Mouse (Mus musculus): Measurements from ENCODE around the gene Ereg. TPM values are rescaled to one million over a fixed set of nuclear protein-coding genes. Genes with fewer than 3 reads are reported as not detected.

Ereg gene
- total and polyA plus RNA-seq, 3 experiments = not detected

GRCm38 (mm10) chr5:91118618-91119017 lies 44.2 kb downstream of the Ereg start:
- Histone ChIP-seq H3K27ac (ENCODE audit: insufficient read depth, low read depth) (no peak overlapping the region), H3K36me3 (replicated peaks in 1 of 2; ENCODE audit: control insufficient read depth in 1 of 2, insufficient read depth in 1 of 2, low read length in 1 of 2) (no peaks in the 10 kb centered on the region), H3K27me3 (replicated peaks) (no peaks in the 10 kb centered on the region), H3K9ac (ENCODE audit: insufficient read depth, low read depth) (no peak overlapping the region), H3K9me3 (replicated peaks; ENCODE audit: low read length) (no peaks in the 10 kb centered on the region), H3K4me3 (replicated peaks in 1 of 3; ENCODE audit: low read depth in 2 of 3, low read length in 2 of 3, poor library complexity in 1 of 3) (no peak overlapping the region), H3K4me2 (ENCODE audit: insufficient read depth, low read depth, poor library complexity, severe bottlenecking) (no peak overlapping the region), H3K79me2 (replicated peaks; ENCODE audit: control insufficient read depth, extremely low read depth, insufficient read depth, poor library complexity, severe bottlenecking) (no peaks in the 10 kb centered on the region), H3K4me1 (ENCODE audit: control insufficient read depth in 1 of 2, insufficient read depth in 2 of 2) (peaks cover 11 to 24% of the 10 kb centered on the region in 2 experiments)
- in situ Hi-C loops (cut with MboI; ENCODE audit: low pct_ligation_motif_present, low pct_unique_long_range_greater_than_20kb, low sequenced_read_pairs) (no loop called here), dilution Hi-C loops (cut with MboI; ENCODE audit: extremely low pct_ligation_motif_present, extremely low pct_unique_long_range_greater_than_20kb, low sequenced_read_pairs) (no loop called here)
- TF ChIP-seq IRF4 (IDR thresholded peaks at IDR 0.05; ENCODE audit: low read depth, low read length) = no peak
- TF ChIP-seq RCOR1 (conservative IDR thresholded peaks at IDR 0.05; ENCODE audit: low read depth, low read length) = no peak
- TF ChIP-seq CTCF (conservative IDR thresholded peaks at IDR 0.05 in 1 of 2, IDR thresholded peaks at IDR 0.05 in 1 of 2; ENCODE audit: low read depth in 2 of 2, low read length in 2 of 2) = no peak
- no peak for TF ChIP-seq JUND (conservative IDR thresholded peaks at IDR 0.05; ENCODE audit: low read depth, low read length)
- no peak for TF ChIP-seq GABPA (IDR thresholded peaks at IDR 0.05; ENCODE audit: insufficient replicate concordance, low read depth, low read length)
- TF ChIP-seq ZC3H11A (IDR thresholded peaks at IDR 0.05; ENCODE audit: low read depth, low read length) = no peak
- no peak for TF ChIP-seq MAX (IDR thresholded peaks at IDR 0.05; ENCODE audit: low read length)
- TF ChIP-seq USF2 (conservative IDR thresholded peaks at IDR 0.05; ENCODE audit: low read depth, low read length) = no peak
- no peak for DNase-seq (ENCODE audit: extremely low read depth)

GRCm38 (mm10) chr5:91123404-91123803 lies 49.0 kb downstream of the Ereg start:
- dilution Hi-C loops (cut with MboI; ENCODE audit: extremely low pct_ligation_motif_present, extremely low pct_unique_long_range_greater_than_20kb, low sequenced_read_pairs) = no loop called here

GRCm38 (mm10) chr5:91124140-91124539 lies 49.7 kb downstream of the Ereg start:
- Histone ChIP-seq H3K9me3 (replicated peaks; ENCODE audit: low read length) (no peaks in the 10 kb centered on the region), H3K4me3 (replicated peaks in 1 of 3; ENCODE audit: low read depth in 2 of 3, low read length in 2 of 3, poor library complexity in 1 of 3) (no peak overlapping the region), H3K4me1 (ENCODE audit: control insufficient read depth in 1 of 2, insufficient read depth in 2 of 2) (peaks cover 0 to 12% of the 10 kb centered on the region in 2 experiments; a peak in 2 of 4 replicates), H3K79me2 (replicated peaks; ENCODE audit: control insufficient read depth, extremely low read depth, insufficient read depth, poor library complexity, severe bottlenecking) (no peaks in the 10 kb centered on the region), H3K27me3 (replicated peaks) (no peaks in the 10 kb centered on the region), H3K36me3 (replicated peaks in 1 of 2; ENCODE audit: control insufficient read depth in 1 of 2, insufficient read depth in 1 of 2, low read length in 1 of 2) (no peaks in the 10 kb centered on the region), H3K27ac (ENCODE audit: insufficient read depth, low read depth) (no peak overlapping the region), H3K9ac (ENCODE audit: insufficient read depth, low read depth) (no peak overlapping the region), H3K4me2 (ENCODE audit: insufficient read depth, low read depth, poor library complexity, severe bottlenecking) (no peak overlapping the region)
- in situ Hi-C loops (cut with MboI; ENCODE audit: low pct_ligation_motif_present, low pct_unique_long_range_greater_than_20kb, low sequenced_read_pairs) = no loop called here
- dilution Hi-C loops (cut with MboI; ENCODE audit: extremely low pct_ligation_motif_present, extremely low pct_unique_long_range_greater_than_20kb, low sequenced_read_pairs) = no loop called here
- DNase-seq (ENCODE audit: extremely low read depth) = no peak
- no peak for TF ChIP-seq IRF4 (IDR thresholded peaks at IDR 0.05; ENCODE audit: low read depth, low read length)
- TF ChIP-seq RCOR1 (conservative IDR thresholded peaks at IDR 0.05; ENCODE audit: low read depth, low read length) = no peak
- no peak for TF ChIP-seq KAT2A (IDR thresholded peaks at IDR 0.05; ENCODE audit: insufficient replicate concordance, low read length)
- TF ChIP-seq MEF2A (IDR thresholded peaks at IDR 0.05; ENCODE audit: borderline replicate concordance, low read depth, low read length) = no peak
- TF ChIP-seq CHD2 (IDR thresholded peaks at IDR 0.05; ENCODE audit: low read length) = no peak
- no peak for TF ChIP-seq SIN3A (IDR thresholded peaks at IDR 0.05; ENCODE audit: low read length)
- no peak for TF ChIP-seq ETS1 (conservative IDR thresholded peaks at IDR 0.05; ENCODE audit: low read depth, low read length)
- no peak for TF ChIP-seq MAX (IDR thresholded peaks at IDR 0.05; ENCODE audit: low read length)
- no peak for TF ChIP-seq MXI1 (IDR thresholded peaks at IDR 0.05; ENCODE audit: low read depth, low read length)
- no peak for TF ChIP-seq NRF1 (IDR thresholded peaks at IDR 0.05; ENCODE audit: low read depth, low read length)
- TF ChIP-seq JUN (IDR thresholded peaks at IDR 0.05; ENCODE audit: insufficient read depth, low read depth, low read length) = no peak
- no peak for TF ChIP-seq POLR2A (IDR thresholded peaks at IDR 0.05; ENCODE audit: low read depth, low read length)
- TF ChIP-seq BHLHE40 (IDR thresholded peaks at IDR 0.05; ENCODE audit: low read depth, low read length) = no peak
- no peak for TF ChIP-seq GABPA (IDR thresholded peaks at IDR 0.05; ENCODE audit: insufficient replicate concordance, low read depth, low read length)
- TF ChIP-seq TCF12 (IDR thresholded peaks at IDR 0.05; ENCODE audit: low read depth, low read length) = no peak
- no peak for TF ChIP-seq NELFE (IDR thresholded peaks at IDR 0.05; ENCODE audit: low read depth, low read length)
- TF ChIP-seq E2F4 (IDR thresholded peaks at IDR 0.05; ENCODE audit: insufficient replicate concordance, low read depth, low read length) = no peak

More at GRCm38 (mm10) chr5:91123404-91123803, 49.0 kb downstream of the Ereg start:
- no peak for DNase-seq (ENCODE audit: extremely low read depth)
- Histone ChIP-seq H3K4me1 (ENCODE audit: control insufficient read depth in 1 of 2, insufficient read depth in 2 of 2) (peaks cover 0 to 12% of the 10 kb centered on the region in 2 experiments; a peak in 2 of 4 replicates), H3K4me3 (replicated peaks in 1 of 3; ENCODE audit: low read depth in 2 of 3, low read length in 2 of 3, poor library complexity in 1 of 3) (no peak overlapping the region), H3K27me3 (replicated peaks) (no peaks in the 10 kb centered on the region), H3K79me2 (replicated peaks; ENCODE audit: control insufficient read depth, extremely low read depth, insufficient read depth, poor library complexity, severe bottlenecking) (no peaks in the 10 kb centered on the region), H3K27ac (ENCODE audit: insufficient read depth, low read depth) (no peak overlapping the region), H3K9ac (ENCODE audit: insufficient read depth, low read depth) (no peak overlapping the region), H3K36me3 (replicated peaks in 1 of 2; ENCODE audit: control insufficient read depth in 1 of 2, insufficient read depth in 1 of 2, low read length in 1 of 2) (no peaks in the 10 kb centered on the region), H3K9me3 (replicated peaks; ENCODE audit: low read length) (no peaks in the 10 kb centered on the region), H3K4me2 (ENCODE audit: insufficient read depth, low read depth, poor library complexity, severe bottlenecking) (no peak overlapping the region)
- in situ Hi-C loops (cut with MboI; ENCODE audit: low pct_ligation_motif_present, low pct_unique_long_range_greater_than_20kb, low sequenced_read_pairs) = no loop called here
- no peak for TF ChIP-seq MAZ (IDR thresholded peaks at IDR 0.05; ENCODE audit: low read depth, low read length)
- no peak for TF ChIP-seq POLR2A (IDR thresholded peaks at IDR 0.05; ENCODE audit: low read depth, low read length)
- TF ChIP-seq SMC3 (IDR thresholded peaks at IDR 0.05; ENCODE audit: low read depth, low read length) = no peak
- no peak for TF ChIP-seq MXI1 (IDR thresholded peaks at IDR 0.05; ENCODE audit: low read depth, low read length)
- TF ChIP-seq ZKSCAN1 (IDR thresholded peaks at IDR 0.05; ENCODE audit: borderline replicate concordance, low read depth, low read length) = no peak
- no peak for TF ChIP-seq USF2 (conservative IDR thresholded peaks at IDR 0.05; ENCODE audit: low read depth, low read length)
- TF ChIP-seq ZMIZ1 (IDR thresholded peaks at IDR 0.05; ENCODE audit: low read depth, low read length) = no peak
- TF ChIP-seq IRF4 (IDR thresholded peaks at IDR 0.05; ENCODE audit: low read depth, low read length) = no peak
- TF ChIP-seq CTCF (conservative IDR thresholded peaks at IDR 0.05 in 1 of 2, IDR thresholded peaks at IDR 0.05 in 1 of 2; ENCODE audit: low read depth in 2 of 2, low read length in 2 of 2) = no peak
- no peak for TF ChIP-seq CHD1 (IDR thresholded peaks at IDR 0.05; ENCODE audit: low read depth, low read length)
- TF ChIP-seq TBP (conservative IDR thresholded peaks at IDR 0.05; ENCODE audit: low read depth, low read length) = no peak
- no peak for TF ChIP-seq MAX (IDR thresholded peaks at IDR 0.05; ENCODE audit: low read length)
- TF ChIP-seq E2F4 (IDR thresholded peaks at IDR 0.05; ENCODE audit: insufficient replicate concordance, low read depth, low read length) = no peak
- no peak for TF ChIP-seq HCFC1 (IDR thresholded peaks at IDR 0.05; ENCODE audit: low read depth, low read length)
